Mouse (Mus musculus): ENCODE results near the gene Tmcc1. TPM values are rescaled to one million over a fixed set of nuclear protein-coding genes. Genes with fewer than 3 reads are reported as not detected.
"Not testable (repeated sequence)": the region's sequence is repeated elsewhere in the genome, so short reads cannot be mapped to it uniquely, and the experiment has no call there.

Tmcc1 gene
- polyA plus RNA-seq, 1 experiment from 2014 or later = 14.3 TPM

DNA sequence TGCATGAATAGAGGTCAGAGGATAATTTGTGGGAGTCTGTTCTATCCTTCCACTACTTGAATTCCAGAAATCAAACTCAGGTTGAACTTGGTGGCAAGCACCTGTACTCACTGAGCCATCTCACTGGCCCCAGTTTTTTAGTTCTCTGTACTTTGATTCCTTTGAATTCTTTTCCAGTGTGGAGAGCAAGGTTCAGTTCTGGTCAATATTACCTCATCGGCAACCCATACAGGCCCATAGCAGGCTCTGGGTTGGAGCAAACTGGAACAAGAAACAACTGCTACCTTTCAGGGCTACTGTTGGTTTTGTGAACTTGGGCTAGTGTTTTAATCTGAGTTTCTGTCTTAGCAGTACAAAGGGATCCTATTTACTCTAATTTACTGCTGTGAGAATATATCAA lies 107.2 kb downstream of the Tmcc1 start:
- WGBS = 95% methylated on average over 1 of the region's 1 CpGs
- DNase-seq (ENCODE audit: low spot score) = no peak

DNA sequence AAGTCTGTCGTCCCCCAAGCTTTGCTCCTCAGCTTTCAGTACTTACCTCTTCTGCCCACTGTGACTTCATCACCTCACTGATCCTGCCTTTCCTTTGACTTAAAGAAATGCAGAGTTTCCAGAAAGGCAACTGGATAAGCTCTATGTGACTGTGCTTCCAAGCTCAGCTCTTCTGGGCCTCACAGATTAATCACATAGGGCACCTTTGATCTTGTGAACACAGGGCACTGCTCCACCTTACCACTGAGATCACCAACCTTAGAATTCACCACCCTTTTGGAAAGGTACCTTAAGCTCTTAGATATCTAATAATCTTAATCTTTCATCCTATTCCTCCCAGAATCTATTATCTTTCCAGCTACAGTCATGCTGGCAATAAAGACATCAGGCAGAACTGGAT lies 111.0 kb downstream of the Tmcc1 start:
- Histone ChIP-seq H3K27me3 (ENCODE audit: low read depth, poor library complexity, severe bottlenecking) (no peaks in the 10 kb centered on the region), H3K4me3 (no peak overlapping the region), H3K4me1 (no peaks in the 10 kb centered on the region), H3K27ac (no peak overlapping the region), H3K9me3 (replicated peaks) (no peaks in the 10 kb centered on the region), H3K36me3 (no peaks in the 10 kb centered on the region)
- no peak for DNase-seq (ENCODE audit: low spot score)
- WGBS = 28% methylated on average over 1 of the region's 1 CpGs

More for the DNA sequence above, 107.2 kb downstream of the Tmcc1 start:
- no peaks in the 10 kb centered on the region for H3K36me3 ChIP-seq
- H3K27me3 ChIP-seq (ENCODE audit: low read depth, poor library complexity, severe bottlenecking) = no peaks in the 10 kb centered on the region
- no peaks in the 10 kb centered on the region for H3K9me3 ChIP-seq (replicated peaks)
- no peaks in the 10 kb centered on the region for H3K4me1 ChIP-seq
- no peak overlapping the region for H3K4me3 ChIP-seq
- no peak overlapping the region for H3K27ac ChIP-seq

DNA sequence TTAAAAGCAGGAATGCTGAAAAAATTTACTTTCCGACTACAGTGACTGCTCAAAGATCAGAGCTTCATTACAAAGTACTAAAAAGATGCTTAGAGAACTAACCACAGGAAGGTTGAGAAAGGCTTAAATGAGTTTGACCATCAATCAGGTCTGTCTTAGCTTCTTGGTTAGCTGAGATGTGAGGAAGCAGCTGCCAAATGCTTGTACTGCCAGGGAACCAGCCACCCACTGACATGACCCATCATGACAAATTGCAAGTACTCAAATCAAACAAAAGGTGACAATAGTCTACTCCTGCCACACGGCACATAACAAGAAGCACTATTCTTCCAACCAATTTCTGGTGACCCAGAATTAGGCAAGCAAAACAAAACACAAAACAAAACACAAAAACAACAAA lies 111.9 kb downstream of the Tmcc1 start:
- H3K4me1 ChIP-seq = no peaks in the 10 kb centered on the region
- H3K27me3 ChIP-seq (ENCODE audit: low read depth, poor library complexity, severe bottlenecking) = no peaks in the 10 kb centered on the region
- no peak overlapping the region for H3K4me3 ChIP-seq
- H3K9me3 ChIP-seq (replicated peaks) = no peaks in the 10 kb centered on the region
- no peak for DNase-seq (ENCODE audit: low spot score)
- no peaks in the 10 kb centered on the region for H3K36me3 ChIP-seq
- no peak overlapping the region for H3K27ac ChIP-seq
- WGBS = 28% methylated on average over 2 of the region's 2 CpGs

DNA sequence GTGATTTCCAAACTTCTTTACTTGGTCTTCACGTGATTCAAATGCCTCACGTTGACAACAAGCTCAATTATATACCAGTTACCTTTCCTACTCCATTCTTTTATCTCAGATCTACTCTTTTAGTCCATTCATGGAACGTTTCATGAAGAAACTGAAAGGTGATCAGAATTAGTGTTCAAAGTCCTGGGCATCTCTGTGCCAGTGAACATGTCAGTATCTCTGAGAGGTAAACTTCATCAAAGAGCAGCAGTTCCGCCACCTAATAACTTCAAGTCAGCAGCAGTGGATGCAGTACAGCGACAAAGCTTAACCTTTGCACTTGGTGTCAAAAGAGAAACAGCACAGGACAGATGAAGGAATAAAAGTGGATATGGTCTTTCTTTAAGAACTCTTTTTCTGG lies 112.5 kb downstream of the Tmcc1 start:
- H3K4me3 ChIP-seq = no peak overlapping the region
- H3K4me1 ChIP-seq = no peaks in the 10 kb centered on the region
- H3K27ac ChIP-seq = no peak overlapping the region
- no peaks in the 10 kb centered on the region for H3K36me3 ChIP-seq
- no peak for DNase-seq (ENCODE audit: low spot score)
- no peaks in the 10 kb centered on the region for H3K9me3 ChIP-seq (replicated peaks)
- 51% methylated on average over 5 of the region's 5 CpGs for WGBS
- no peaks in the 10 kb centered on the region for H3K27me3 ChIP-seq (ENCODE audit: low read depth, poor library complexity, severe bottlenecking)

DNA sequence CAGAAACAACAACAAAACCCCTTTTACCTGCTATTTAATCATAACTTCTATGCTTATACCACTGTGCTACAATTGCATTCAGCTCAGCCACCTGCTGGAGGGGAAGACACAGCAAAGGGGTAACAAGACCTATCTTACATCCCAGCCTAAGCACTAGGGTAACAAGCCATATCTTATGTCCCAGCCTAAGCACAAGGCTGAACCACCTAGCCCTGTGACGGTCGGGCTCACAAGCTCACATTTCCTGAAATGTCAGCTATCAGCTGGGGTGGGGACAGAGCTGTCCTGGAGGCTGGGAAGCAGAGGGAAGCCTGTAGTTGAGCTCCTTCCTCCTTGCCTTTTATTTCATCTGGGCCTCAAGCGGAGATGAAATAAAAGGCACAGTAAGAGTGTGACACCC lies 115.7 kb downstream of the Tmcc1 start:
- Histone ChIP-seq H3K4me3 (no peak overlapping the region), H3K9me3 (replicated peaks) (no peaks in the 10 kb centered on the region), H3K27me3 (ENCODE audit: low read depth, poor library complexity, severe bottlenecking) (no peaks in the 10 kb centered on the region), H3K36me3 (no peaks in the 10 kb centered on the region), H3K4me1 (no peaks in the 10 kb centered on the region), H3K27ac (no peak overlapping the region)
- 56% methylated on average over 3 of the region's 3 CpGs for WGBS
- DNase-seq (ENCODE audit: low spot score) = no peak

DNA sequence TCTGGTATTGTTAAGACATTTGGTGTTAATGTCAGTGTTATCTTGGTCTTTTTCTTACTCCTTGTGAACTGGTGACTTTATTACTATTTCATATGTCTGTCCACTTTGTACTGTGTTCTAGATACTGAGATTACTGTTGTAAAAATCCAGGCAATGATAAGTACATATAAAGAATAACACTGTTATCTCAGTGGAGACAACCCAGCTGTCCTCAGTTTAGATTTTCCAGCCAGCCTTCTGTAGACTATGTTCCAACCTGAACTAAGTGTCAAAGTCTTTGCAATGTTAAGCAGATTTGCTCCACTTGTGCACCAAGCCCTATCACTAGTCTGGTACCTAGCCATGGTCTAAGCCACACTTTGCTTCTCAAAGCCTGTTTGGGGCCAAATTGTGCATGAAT lies 118.4 kb downstream of the Tmcc1 start:
- Histone ChIP-seq H3K27me3 (ENCODE audit: low read depth, poor library complexity, severe bottlenecking) (no peaks in the 10 kb centered on the region), H3K36me3 (no peaks in the 10 kb centered on the region), H3K4me1 (no peaks in the 10 kb centered on the region), H3K27ac (no peak overlapping the region), H3K9me3 (replicated peaks) (no peaks in the 10 kb centered on the region), H3K4me3 (no peak overlapping the region)
- DNase-seq (ENCODE audit: low spot score) = no peak

DNA sequence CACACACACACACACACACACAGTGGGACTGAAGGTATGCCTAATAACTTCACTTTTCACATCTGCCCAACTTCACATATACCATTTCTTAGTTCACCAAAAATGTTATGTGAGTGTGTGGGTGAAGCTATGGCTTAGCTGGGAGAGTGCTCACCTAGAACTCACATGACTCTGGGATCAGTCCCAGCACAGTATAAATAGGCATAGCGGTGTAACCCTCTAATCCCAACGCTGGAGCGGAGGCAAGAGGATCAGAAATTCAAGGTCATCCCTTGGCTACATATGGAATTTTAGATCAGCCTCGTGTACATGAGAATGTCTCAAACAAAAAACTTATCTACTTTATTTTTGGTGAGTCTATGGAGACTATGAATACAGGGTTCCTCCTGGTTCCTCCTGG lies 119.7 kb downstream of the Tmcc1 start:
- WGBS = 89% methylated on average over 4 of the region's 4 CpGs
- H3K4me1 ChIP-seq = no peaks in the 10 kb centered on the region
- no peak for DNase-seq (ENCODE audit: low spot score)
- no peak overlapping the region for H3K4me3 ChIP-seq
- no peak overlapping the region for H3K27ac ChIP-seq
- H3K9me3 ChIP-seq (replicated peaks) = no peaks in the 10 kb centered on the region
- H3K27me3 ChIP-seq (ENCODE audit: low read depth, poor library complexity, severe bottlenecking) = no peaks in the 10 kb centered on the region
- no peaks in the 10 kb centered on the region for H3K36me3 ChIP-seq

DNA sequence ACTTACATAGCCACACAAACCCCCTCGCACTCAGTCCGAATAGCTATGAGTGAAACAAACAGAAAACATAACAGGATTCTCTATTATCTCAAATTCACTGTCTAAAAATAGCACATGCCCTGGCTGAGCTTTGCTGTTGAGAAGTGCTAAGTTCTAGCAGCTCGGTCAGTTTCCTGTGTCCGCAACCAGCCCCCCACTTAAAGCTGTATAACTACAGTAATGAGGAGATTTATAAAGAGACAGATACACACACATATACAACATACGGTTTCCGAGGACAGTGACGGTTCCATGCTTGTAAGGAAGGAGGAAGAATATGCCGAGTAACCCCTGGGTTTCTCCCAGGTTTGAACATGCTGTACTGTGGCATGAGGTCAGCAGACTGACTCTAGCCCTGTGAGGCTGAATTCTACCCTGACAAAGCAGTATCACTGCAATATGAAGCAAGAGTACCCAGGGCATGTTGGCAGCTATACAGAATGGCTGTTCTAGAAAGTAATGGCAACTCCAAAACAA lies 120.5 kb downstream of the Tmcc1 start:
- 90% methylated on average over 8 of the region's 8 CpGs for WGBS
- Histone ChIP-seq H3K9me3 (replicated peaks) (no peaks in the 10 kb centered on the region), H3K27me3 (ENCODE audit: low read depth, poor library complexity, severe bottlenecking) (no peaks in the 10 kb centered on the region), H3K4me3 (no peak overlapping the region), H3K27ac (no peak overlapping the region), H3K36me3 (no peaks in the 10 kb centered on the region), H3K4me1 (no peaks in the 10 kb centered on the region)
- DNase-seq (ENCODE audit: low spot score) = no peak

DNA sequence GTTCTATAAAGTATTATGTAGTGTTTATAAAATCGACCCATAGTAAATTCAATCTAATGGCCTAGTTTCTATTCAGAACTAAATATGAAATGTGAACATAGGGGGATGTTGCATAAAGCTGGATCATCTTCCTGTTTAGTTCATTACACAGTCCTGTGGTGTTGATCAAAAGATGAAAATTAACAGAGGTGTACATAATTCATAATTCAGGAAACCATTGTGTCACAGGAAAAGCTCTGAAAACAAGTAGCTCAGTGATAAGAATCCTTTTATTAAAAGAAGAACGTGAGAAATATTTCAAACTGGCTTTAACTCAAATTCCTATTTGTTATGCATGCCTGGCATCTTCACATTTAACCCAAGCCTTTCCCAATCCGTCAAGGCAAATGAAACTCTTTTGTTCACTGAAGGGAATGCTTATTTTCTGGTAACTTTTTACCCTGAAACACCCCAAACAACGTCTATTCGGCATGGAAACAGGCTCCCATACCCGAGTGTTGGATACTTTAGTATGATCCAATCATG lies 121.0 kb downstream of the Tmcc1 start:
- Histone ChIP-seq H3K27me3 (ENCODE audit: low read depth, poor library complexity, severe bottlenecking) (no peaks in the 10 kb centered on the region), H3K4me1 (no peaks in the 10 kb centered on the region), H3K9me3 (replicated peaks) (no peaks in the 10 kb centered on the region), H3K4me3 (no peak overlapping the region), H3K27ac (no peak overlapping the region), H3K36me3 (no peaks in the 10 kb centered on the region)
- DNase-seq (ENCODE audit: low spot score) = no peak
- WGBS = 85% methylated on average over 6 of the region's 6 CpGs

DNA sequence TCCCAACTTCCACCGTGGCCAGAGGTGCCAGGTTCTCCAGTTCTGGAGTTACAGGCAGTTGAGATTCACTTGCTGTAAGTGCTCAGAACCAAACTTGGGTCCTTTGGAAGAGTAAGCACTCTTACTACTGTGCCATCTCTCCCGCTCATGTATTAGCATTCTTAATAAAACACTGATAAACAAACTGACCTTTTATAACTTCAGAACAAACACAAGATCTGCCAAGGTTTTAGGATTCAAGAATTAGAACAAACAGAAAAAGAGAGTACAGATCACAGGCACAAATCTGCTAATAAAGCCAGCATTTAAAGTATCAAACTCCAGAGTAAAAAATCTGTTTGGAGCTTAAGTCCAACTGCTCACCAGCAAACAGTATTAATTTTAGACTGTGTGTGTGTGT lies 121.5 kb downstream of the Tmcc1 start:
- WGBS = 92% methylated on average over 2 of the region's 2 CpGs
- no peak overlapping the region for H3K27ac ChIP-seq

DNA sequence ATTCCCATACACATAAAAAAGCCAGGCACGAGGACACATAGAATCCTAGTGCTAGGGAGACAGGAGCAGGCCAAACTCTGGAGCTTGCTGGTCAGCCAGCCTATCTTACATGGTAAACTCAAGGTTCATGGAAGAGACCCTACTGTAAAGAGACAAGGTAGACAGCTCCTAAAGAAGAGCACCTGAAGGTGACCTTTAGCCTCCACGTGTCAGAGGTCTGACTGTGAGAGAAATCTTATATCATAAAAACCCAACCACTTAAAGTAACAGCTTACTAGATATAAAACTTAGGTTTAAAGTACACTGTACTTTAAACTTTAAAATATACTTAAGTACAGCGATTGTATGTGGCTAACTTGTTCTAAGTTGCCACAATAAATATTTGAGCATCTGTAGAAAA lies 122.7 kb downstream of the Tmcc1 start:
- H3K4me1 ChIP-seq = no peaks in the 10 kb centered on the region
- no peaks in the 10 kb centered on the region for H3K9me3 ChIP-seq (replicated peaks)
- 91% methylated on average over 3 of the region's 3 CpGs for WGBS
- no peaks in the 10 kb centered on the region for H3K27me3 ChIP-seq (ENCODE audit: low read depth, poor library complexity, severe bottlenecking)
- H3K27ac ChIP-seq = no peak overlapping the region
- no peak for DNase-seq (ENCODE audit: low spot score)
- H3K36me3 ChIP-seq = no peaks in the 10 kb centered on the region
- no peak overlapping the region for H3K4me3 ChIP-seq

More for the DNA sequence above, 121.5 kb downstream of the Tmcc1 start:
- DNase-seq (ENCODE audit: low spot score) = no peak
- no peaks in the 10 kb centered on the region for H3K36me3 ChIP-seq
- no peaks in the 10 kb centered on the region for H3K9me3 ChIP-seq (replicated peaks)
- no peaks in the 10 kb centered on the region for H3K27me3 ChIP-seq (ENCODE audit: low read depth, poor library complexity, severe bottlenecking)
- no peak overlapping the region for H3K4me3 ChIP-seq
- no peaks in the 10 kb centered on the region for H3K4me1 ChIP-seq

DNA sequence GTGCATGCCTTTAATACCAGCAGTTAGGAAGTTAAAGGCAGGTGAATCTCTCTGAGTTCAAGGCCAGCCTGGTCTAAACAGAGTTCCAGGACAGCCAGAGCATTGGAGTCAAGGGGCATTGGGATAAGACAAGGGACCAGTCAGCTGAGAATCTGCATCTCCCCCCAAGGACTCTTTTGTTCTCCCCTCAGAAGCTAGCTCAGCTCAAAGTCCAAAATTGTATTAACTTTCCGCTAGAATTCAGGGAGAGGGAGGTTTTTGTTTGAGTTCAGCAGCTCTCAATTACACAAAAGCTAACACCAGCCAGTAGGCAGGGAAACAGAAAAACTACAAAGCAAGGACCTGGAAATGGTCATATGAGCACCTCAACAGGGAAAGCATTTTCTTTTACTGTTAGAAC lies 129.8 kb downstream of the Tmcc1 start:
- Histone ChIP-seq H3K4me1 (no peaks in the 10 kb centered on the region), H3K27ac (no peak overlapping the region), H3K27me3 (ENCODE audit: low read depth, poor library complexity, severe bottlenecking) (no peaks in the 10 kb centered on the region), H3K36me3 (no peaks in the 10 kb centered on the region), H3K9me3 (replicated peaks) (no peaks in the 10 kb centered on the region), H3K4me3 (no peak overlapping the region)
- WGBS = 94% methylated on average over 1 of the region's 1 CpGs
- DNase-seq (ENCODE audit: low spot score) = no peak

DNA sequence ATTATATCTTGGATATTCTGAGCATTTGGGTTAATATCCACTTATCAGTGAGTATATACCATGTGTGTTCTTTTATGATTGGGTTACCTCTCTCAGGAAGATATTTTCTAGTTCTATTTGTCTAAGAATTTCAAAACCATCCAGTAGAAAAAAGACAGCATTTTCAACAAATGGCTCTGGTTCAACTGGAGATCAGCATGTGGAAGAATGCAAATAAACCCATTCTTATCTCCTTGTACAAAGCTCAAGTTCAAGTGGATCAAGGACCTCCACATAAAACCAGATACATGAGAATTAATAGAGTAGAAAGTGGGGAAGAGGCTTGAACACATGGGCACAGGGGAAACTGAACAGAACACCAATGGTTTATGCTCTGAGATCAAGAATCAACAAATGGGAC lies 133.7 kb downstream of the Tmcc1 start:
- DNase-seq (ENCODE audit: low spot score); H3K4me1 ChIP-seq; H3K9me3 ChIP-seq (replicated peaks); H3K27me3 ChIP-seq (ENCODE audit: low read depth, poor library complexity, severe bottlenecking); H3K27ac ChIP-seq; H3K36me3 ChIP-seq; H3K4me3 ChIP-seq: not testable (repeated sequence)

DNA sequence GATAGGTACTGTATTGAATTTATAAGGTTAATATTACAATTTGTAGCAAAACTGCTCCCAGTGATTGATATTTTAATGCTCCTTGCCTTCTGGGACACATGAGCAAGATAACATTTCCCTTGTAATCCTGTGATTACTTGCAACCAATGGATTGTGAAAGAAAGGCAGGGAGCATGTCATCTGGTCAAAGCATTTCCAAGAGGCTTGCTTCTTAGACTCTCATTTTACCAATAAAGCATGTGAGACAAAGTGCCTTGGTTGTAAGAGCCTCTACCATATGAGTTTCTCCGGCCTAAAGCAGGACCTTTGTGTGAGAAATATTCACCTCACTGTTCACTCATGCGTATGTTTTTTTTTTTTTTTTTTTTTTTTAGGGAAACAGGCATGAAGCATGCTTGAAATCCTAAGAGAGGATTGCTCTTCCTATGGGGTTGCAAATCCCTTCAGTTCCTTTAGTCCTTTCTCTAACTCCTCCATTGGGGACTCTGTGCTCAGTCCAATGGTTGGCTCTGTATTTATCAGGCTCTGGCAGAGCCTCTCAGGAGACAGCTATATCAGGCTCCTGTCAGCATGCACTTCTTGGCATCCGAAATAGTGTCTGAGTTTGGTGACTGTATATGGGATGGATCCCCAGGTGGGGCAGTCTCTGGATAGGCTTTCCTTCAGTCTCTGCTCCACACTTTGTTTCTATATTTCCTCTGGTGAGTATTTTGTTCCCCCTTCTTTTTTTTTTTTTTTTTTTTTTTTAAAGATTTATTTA lies 134.6 kb downstream of the Tmcc1 start:
- H3K4me3 ChIP-seq = no peak overlapping the region
- DNase-seq (ENCODE audit: low spot score) = no peak
- no peak overlapping the region for H3K27ac ChIP-seq
- H3K4me1 ChIP-seq = peaks cover 7% of the 10 kb centered on the region
- H3K27me3 ChIP-seq (ENCODE audit: low read depth, poor library complexity, severe bottlenecking) = no peaks in the 10 kb centered on the region
- H3K36me3 ChIP-seq = no peaks in the 10 kb centered on the region
- 94% methylated on average over 3 of the region's 3 CpGs for WGBS
- H3K9me3 ChIP-seq (replicated peaks) = no peaks in the 10 kb centered on the region
